Mouse (Mus musculus): Measurements from ENCODE around the gene Tex37. TPM values are rescaled to one million over a fixed set of nuclear protein-coding genes. Genes with fewer than 3 reads are reported as not detected.

Gene Tex37
- polyA plus RNA-seq, 1 experiment from 2014 or later = not detected

- no peak overlapping the region for H3K4me3 ChIP-seq (ENCODE audit: control insufficient read depth in 1 of 2, insufficient read depth in 1 of 2, low read depth in 1 of 2, low read length in 2 of 2)
- no peaks in the 10 kb centered on the region for H3K36me3 ChIP-seq (ENCODE audit: control insufficient read depth, insufficient read depth, low read length)
- H3K9ac ChIP-seq (ENCODE audit: low read length) = no peak overlapping the region
- no peaks in the 10 kb centered on the region for H3K27me3 ChIP-seq (ENCODE audit: control insufficient read depth, insufficient read depth, low read length)
- ATAC-seq (ENCODE audit: insufficient number of reproducible peaks, insufficient read depth, low FRiP score, low read depth) = no peak
- no peak overlapping the region for H3K4me2 ChIP-seq (ENCODE audit: low read length)
- 92% methylated on average over 9 of the region's 9 CpGs for WGBS
- H3K27ac ChIP-seq (replicated peaks in 1 of 2; ENCODE audit: control insufficient read depth in 1 of 2, insufficient read depth in 1 of 2, low read depth in 2 of 2, low read length in 2 of 2) = no peak overlapping the region
- no peaks in the 10 kb centered on the region for H3K9me3 ChIP-seq (ENCODE audit: control insufficient read depth, low read length)
- peaks cover 2 to 14% of the 10 kb centered on the region in 2 experiments for H3K4me1 ChIP-seq (ENCODE audit: control insufficient read depth in 2 of 2, insufficient read depth in 2 of 2, low read length in 2 of 2)
Measured at GRCm38 (mm10) chr6:70867297-70867696, 51.4 kb downstream of the Tex37 start.

GRCm38 (mm10) chr6:70866761-70867160, 52.0 kb downstream of the Tex37 start:
- Histone ChIP-seq H3K4me3 (ENCODE audit: control insufficient read depth in 1 of 2, insufficient read depth in 1 of 2, low read depth in 1 of 2, low read length in 2 of 2) (no peak overlapping the region), H3K4me2 (ENCODE audit: low read length) (no peak overlapping the region), H3K27ac (replicated peaks in 1 of 2; ENCODE audit: control insufficient read depth in 1 of 2, insufficient read depth in 1 of 2, low read depth in 2 of 2, low read length in 2 of 2) (no peak overlapping the region), H3K9ac (ENCODE audit: low read length) (no peak overlapping the region), H3K4me1 (ENCODE audit: control insufficient read depth in 2 of 2, insufficient read depth in 2 of 2, low read length in 2 of 2) (peaks cover 0 to 9% of the 10 kb centered on the region in 2 experiments; a peak in 2 of 4 replicates), H3K27me3 (ENCODE audit: control insufficient read depth, insufficient read depth, low read length) (no peaks in the 10 kb centered on the region), H3K36me3 (ENCODE audit: control insufficient read depth, insufficient read depth, low read length) (no peaks in the 10 kb centered on the region), H3K9me3 (ENCODE audit: control insufficient read depth, low read length) (no peaks in the 10 kb centered on the region)
- no peak for ATAC-seq (ENCODE audit: insufficient number of reproducible peaks, insufficient read depth, low FRiP score, low read depth)
- 89% methylated on average over 5 of the region's 5 CpGs for WGBS

GRCm38 (mm10) chr6:70864285-70864684, 54.4 kb downstream of the Tex37 start:
- Histone ChIP-seq H3K4me1 (ENCODE audit: control insufficient read depth in 2 of 2, insufficient read depth in 2 of 2, low read length in 2 of 2) (peaks cover 0 to 3% of the 10 kb centered on the region in 2 experiments; a peak in 1 of 4 replicates), H3K9ac (ENCODE audit: low read length) (no peak overlapping the region), H3K9me3 (ENCODE audit: control insufficient read depth, low read length) (no peaks in the 10 kb centered on the region), H3K4me2 (ENCODE audit: low read length) (no peak overlapping the region), H3K27me3 (ENCODE audit: control insufficient read depth, insufficient read depth, low read length) (no peaks in the 10 kb centered on the region), H3K4me3 (ENCODE audit: control insufficient read depth in 1 of 2, insufficient read depth in 1 of 2, low read depth in 1 of 2, low read length in 2 of 2) (no peak overlapping the region), H3K36me3 (ENCODE audit: control insufficient read depth, insufficient read depth, low read length) (peaks cover 11% of the 10 kb centered on the region), H3K27ac (replicated peaks in 1 of 2; ENCODE audit: control insufficient read depth in 1 of 2, insufficient read depth in 1 of 2, low read depth in 2 of 2, low read length in 2 of 2) (no peak overlapping the region)
- WGBS = 77% methylated on average over 6 of the region's 6 CpGs
- ATAC-seq (ENCODE audit: insufficient number of reproducible peaks, insufficient read depth, low FRiP score, low read depth) = no peak

Other genes starting within 250 kb of the Tex37 start
- gene Rpia, start 126.7 kb downstream of the Tex37 start, polyA plus RNA-seq (2014; fragmentation: Nextera tagmentation; extraction: Ambion mirVana) = 1.4 and 1.5 TPM in 2 replicates
- 5.0 and 5.3 TPM in 2 replicates for gene Eif2ak3, start 74.4 kb downstream of the Tex37 start, polyA plus RNA-seq (2014; fragmentation: Nextera tagmentation; extraction: Ambion mirVana)
- not detected in 2 replicates for gene Foxi3, start 37.6 kb upstream of the Tex37 start, polyA plus RNA-seq (2014; fragmentation: Nextera tagmentation; extraction: Ambion mirVana)
- gene Thnsl2, start 225.5 kb upstream of the Tex37 start, polyA plus RNA-seq (2014; fragmentation: Nextera tagmentation; extraction: Ambion mirVana) = 5.1 and 6.0 TPM in 2 replicates